Mouse (Mus musculus): Measurements from ENCODE around the gene Tdrd3. TPM values are rescaled to one million over a fixed set of nuclear protein-coding genes. Genes with fewer than 3 reads are reported as not detected.

Tdrd3 gene
- polyA plus RNA-seq, 1 experiment: 4.9 TPM

DNA sequence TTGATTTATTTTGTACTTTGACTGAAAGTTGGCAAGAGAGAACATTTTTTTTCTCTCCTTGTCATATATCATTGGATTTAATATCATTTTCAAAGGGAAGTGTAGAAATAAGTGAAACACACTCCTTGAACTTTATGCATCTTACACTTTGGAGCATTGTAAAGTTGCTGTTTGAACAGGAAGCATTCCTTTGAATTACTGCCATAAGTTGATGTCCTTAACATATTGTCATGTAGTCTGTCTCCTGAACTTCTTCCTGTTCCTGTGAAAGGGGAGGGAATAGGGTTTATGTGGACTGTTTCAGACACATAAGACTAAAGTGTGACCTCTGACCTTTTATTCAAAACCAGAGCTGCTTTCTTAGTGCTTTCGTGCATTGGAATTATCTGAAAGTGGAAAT is 55.1 kb downstream of the Tdrd3 start:
- H3K79me3 ChIP-seq (ENCODE audit: low read depth): no peaks in the 10 kb centered on the region
- TF ChIP-seq CTCF (IDR thresholded peaks at IDR 0.05; ENCODE audit: control insufficient read depth, insufficient read depth, insufficient read length) (no peak), USF1 (IDR thresholded peaks at IDR 0.05; ENCODE audit: low read depth) (no peak), FOSL1 (IDR thresholded peaks at IDR 0.05; ENCODE audit: insufficient read depth, low read length, poor library complexity, severe bottlenecking) (no peak), MYOG (IDR thresholded peaks at IDR 0.05; ENCODE audit: control insufficient read depth, extremely low read depth, insufficient read length) (no peak), MYOD1 (IDR thresholded peaks at IDR 0.05; ENCODE audit: control insufficient read depth, insufficient read length, low read depth) (no peak), MAX (IDR thresholded peaks at IDR 0.05) (no peak), CEBPB (IDR thresholded peaks at IDR 0.05; ENCODE audit: low read depth) (no peak)

DNA sequence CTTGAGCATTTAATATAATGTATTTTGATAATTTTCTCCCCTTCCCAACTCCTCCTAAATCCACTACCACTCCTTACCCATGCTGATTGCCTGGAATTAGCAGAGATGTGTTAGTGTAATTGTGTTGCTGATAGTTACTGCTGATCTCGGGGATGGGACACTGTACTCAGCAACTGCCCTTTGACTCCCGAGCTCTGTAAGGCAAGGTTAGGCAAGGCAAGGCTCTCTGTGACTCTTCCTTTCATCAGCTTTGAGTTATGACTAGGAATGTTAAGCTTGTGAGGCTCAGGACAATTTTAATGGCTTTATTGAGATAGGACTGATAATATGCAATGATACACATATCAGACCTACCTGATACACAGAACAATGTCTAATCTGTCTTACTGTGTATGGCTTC is 56.3 kb downstream of the Tdrd3 start:
- no peak overlapping the region for H3ac ChIP-seq (ENCODE audit: control insufficient read depth, insufficient read length, low read depth)
- peaks cover 22% of the 10 kb centered on the region for H3K36me3 ChIP-seq (ENCODE audit: control insufficient read depth, insufficient read depth)
- no peaks in the 10 kb centered on the region for H3K27me3 ChIP-seq (ENCODE audit: control insufficient read depth, insufficient read depth, insufficient read length)
- no peak overlapping the region for H3K4me3 ChIP-seq (ENCODE audit: insufficient read depth, poor library complexity, severe bottlenecking)
- no peaks in the 10 kb centered on the region for H3K79me2 ChIP-seq (ENCODE audit: control insufficient read depth, insufficient read depth)
- no peak for TF ChIP-seq USF1 (IDR thresholded peaks at IDR 0.05; ENCODE audit: low read depth)
- TF ChIP-seq MYOG (IDR thresholded peaks at IDR 0.05; ENCODE audit: control insufficient read depth, extremely low read depth, insufficient read length): no peak
- no peak for TF ChIP-seq CTCF (IDR thresholded peaks at IDR 0.05; ENCODE audit: control insufficient read depth, insufficient read depth, insufficient read length)
- TF ChIP-seq MYOD1 (IDR thresholded peaks at IDR 0.05; ENCODE audit: control insufficient read depth, insufficient read length, low read depth): no peak
- no peak for TF ChIP-seq CEBPB (IDR thresholded peaks at IDR 0.05; ENCODE audit: low read depth)
- TF ChIP-seq MAX (IDR thresholded peaks at IDR 0.05): no peak
- no peak for TF ChIP-seq FOSL1 (IDR thresholded peaks at IDR 0.05; ENCODE audit: insufficient read depth, low read length, poor library complexity, severe bottlenecking)
- H3K79me3 ChIP-seq (ENCODE audit: low read depth): no peaks in the 10 kb centered on the region

More for the DNA sequence above, 55.1 kb downstream of the Tdrd3 start:
- Histone ChIP-seq H3K27me3 (ENCODE audit: control insufficient read depth, insufficient read depth, insufficient read length) (no peaks in the 10 kb centered on the region), H3K79me2 (ENCODE audit: control insufficient read depth, insufficient read depth) (no peaks in the 10 kb centered on the region), H3K4me3 (ENCODE audit: insufficient read depth, poor library complexity, severe bottlenecking) (no peak overlapping the region), H3ac (ENCODE audit: control insufficient read depth, insufficient read length, low read depth) (no peak overlapping the region), H3K36me3 (ENCODE audit: control insufficient read depth, insufficient read depth) (peaks cover 16% of the 10 kb centered on the region)

DNA sequence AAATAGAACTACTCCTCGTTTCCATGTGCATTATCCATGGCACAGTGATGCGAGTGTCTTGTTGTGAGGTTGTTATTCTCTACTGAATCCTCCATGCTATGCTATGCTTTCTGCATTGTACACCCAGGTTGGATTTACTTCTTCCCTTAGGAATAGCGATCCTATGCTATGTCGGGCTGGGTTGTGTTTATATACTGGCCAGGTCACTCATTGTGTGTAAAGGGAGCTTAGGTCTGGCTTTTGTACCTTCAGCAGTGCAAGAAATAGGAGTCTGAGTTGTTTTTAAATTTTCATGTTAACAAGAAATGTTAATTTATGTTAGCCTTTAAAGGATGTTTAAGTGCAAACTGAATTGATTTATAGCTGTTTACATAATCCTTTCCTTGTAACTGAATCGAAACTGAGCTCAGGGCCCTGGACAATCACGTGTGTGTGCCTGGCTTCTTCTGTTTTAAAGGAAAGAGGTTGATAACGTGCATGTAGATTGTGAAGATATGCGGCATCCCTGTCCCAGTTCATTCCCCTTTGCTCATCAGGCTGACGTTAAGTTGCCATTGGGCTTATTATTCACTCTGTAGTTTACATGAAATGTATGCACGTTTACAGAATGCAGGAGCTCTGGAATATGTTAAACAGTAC is 59.4 kb downstream of the Tdrd3 start:
- no peaks in the 10 kb centered on the region for H3K27me3 ChIP-seq (ENCODE audit: control insufficient read depth, insufficient read depth, insufficient read length)
- TF ChIP-seq MAX (IDR thresholded peaks at IDR 0.05): no peak
- no peak overlapping the region for H3ac ChIP-seq (ENCODE audit: control insufficient read depth, insufficient read length, low read depth)
- H3K79me2 ChIP-seq (ENCODE audit: control insufficient read depth, insufficient read depth): no peaks in the 10 kb centered on the region
- no peak overlapping the region for H3K4me3 ChIP-seq (ENCODE audit: insufficient read depth, poor library complexity, severe bottlenecking)
- peaks cover 22% of the 10 kb centered on the region for H3K36me3 ChIP-seq (ENCODE audit: control insufficient read depth, insufficient read depth)
- H3K79me3 ChIP-seq (ENCODE audit: low read depth): no peaks in the 10 kb centered on the region

DNA sequence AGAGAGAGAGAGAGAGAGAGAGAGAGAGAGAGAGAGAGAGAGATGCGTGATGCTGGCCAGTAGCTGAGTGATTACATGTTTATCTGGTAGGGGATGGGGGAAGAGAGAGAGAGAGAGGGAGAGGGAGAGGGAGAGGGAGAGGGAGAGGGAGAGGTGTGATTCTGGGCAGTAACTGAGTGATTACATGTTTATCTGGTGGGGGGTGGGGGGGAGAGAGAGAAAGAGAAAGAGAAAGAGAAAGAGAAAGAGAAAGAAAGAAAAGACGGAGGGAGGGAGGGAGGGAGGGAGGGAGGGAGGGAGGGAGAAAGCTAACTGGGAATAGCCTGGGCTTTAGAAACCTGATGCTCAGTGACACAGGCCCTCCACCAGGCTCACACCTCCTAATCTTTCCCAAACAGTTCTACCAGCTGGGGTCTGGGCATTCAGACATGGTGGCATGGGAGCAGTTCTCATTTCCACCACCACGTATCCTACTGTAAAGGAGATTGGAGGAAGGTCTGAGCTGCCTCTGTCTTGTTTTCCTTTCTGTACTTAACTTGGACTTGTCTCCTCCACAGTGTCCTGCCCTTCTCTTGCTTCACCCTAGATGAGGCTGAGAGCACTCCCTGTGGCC is 62.0 kb downstream of the Tdrd3 start:
- no peak overlapping the region for H3K4me3 ChIP-seq (ENCODE audit: insufficient read depth, poor library complexity, severe bottlenecking)
- H3K27me3 ChIP-seq (ENCODE audit: control insufficient read depth, insufficient read depth, insufficient read length): no peaks in the 10 kb centered on the region
- TF ChIP-seq FOSL1 (IDR thresholded peaks at IDR 0.05; ENCODE audit: insufficient read depth, low read length, poor library complexity, severe bottlenecking) (no peak), MAX (IDR thresholded peaks at IDR 0.05) (no peak), MYOD1 (IDR thresholded peaks at IDR 0.05; ENCODE audit: control insufficient read depth, insufficient read length, low read depth) (no peak), MYOG (IDR thresholded peaks at IDR 0.05; ENCODE audit: control insufficient read depth, extremely low read depth, insufficient read length) (no peak), CTCF (IDR thresholded peaks at IDR 0.05; ENCODE audit: control insufficient read depth, insufficient read depth, insufficient read length) (no peak), CEBPB (IDR thresholded peaks at IDR 0.05; ENCODE audit: low read depth) (no peak), USF1 (IDR thresholded peaks at IDR 0.05; ENCODE audit: low read depth) (no peak)
- no peak overlapping the region for H3ac ChIP-seq (ENCODE audit: control insufficient read depth, insufficient read length, low read depth)
- no peaks in the 10 kb centered on the region for H3K79me2 ChIP-seq (ENCODE audit: control insufficient read depth, insufficient read depth)
- H3K79me3 ChIP-seq (ENCODE audit: low read depth): no peaks in the 10 kb centered on the region
- peaks cover 20% of the 10 kb centered on the region for H3K36me3 ChIP-seq (ENCODE audit: control insufficient read depth, insufficient read depth)

DNA sequence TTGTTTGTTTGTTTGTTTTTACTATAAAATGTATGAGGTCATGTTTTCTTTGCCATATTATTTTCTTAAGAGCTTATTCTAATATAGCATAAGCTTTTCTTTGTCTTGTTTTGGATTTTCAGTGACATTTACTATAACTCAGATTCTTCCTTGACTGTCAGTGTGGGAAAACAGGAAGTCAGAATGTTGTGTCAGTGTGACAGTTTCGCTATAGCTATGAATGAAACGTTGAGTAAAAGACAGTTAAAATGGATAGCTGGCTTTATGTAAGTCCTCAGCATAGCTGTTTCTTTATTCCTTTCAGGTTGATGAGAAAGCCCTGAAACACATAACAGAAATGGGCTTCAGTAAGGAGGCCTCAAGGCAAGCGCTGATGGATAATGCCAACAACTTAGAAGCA is 69.4 kb downstream of the Tdrd3 start:
- TF ChIP-seq MAX (IDR thresholded peaks at IDR 0.05): no peak
- no peak for TF ChIP-seq USF1 (IDR thresholded peaks at IDR 0.05; ENCODE audit: low read depth)
- TF ChIP-seq MYOG (IDR thresholded peaks at IDR 0.05; ENCODE audit: control insufficient read depth, extremely low read depth, insufficient read length): no peak
- no peak for TF ChIP-seq MYOD1 (IDR thresholded peaks at IDR 0.05; ENCODE audit: control insufficient read depth, insufficient read length, low read depth)
- TF ChIP-seq CTCF (IDR thresholded peaks at IDR 0.05; ENCODE audit: control insufficient read depth, insufficient read depth, insufficient read length): no peak
- no peak for TF ChIP-seq CEBPB (IDR thresholded peaks at IDR 0.05; ENCODE audit: low read depth)
- TF ChIP-seq FOSL1 (IDR thresholded peaks at IDR 0.05; ENCODE audit: insufficient read depth, low read length, poor library complexity, severe bottlenecking): no peak
- Histone ChIP-seq H3K36me3 (ENCODE audit: control insufficient read depth, insufficient read depth) (peaks cover 15% of the 10 kb centered on the region), H3K79me3 (ENCODE audit: low read depth) (no peaks in the 10 kb centered on the region), H3K27me3 (ENCODE audit: control insufficient read depth, insufficient read depth, insufficient read length) (no peaks in the 10 kb centered on the region), H3ac (ENCODE audit: control insufficient read depth, insufficient read length, low read depth) (no peak overlapping the region), H3K4me3 (ENCODE audit: insufficient read depth, poor library complexity, severe bottlenecking) (no peak overlapping the region), H3K79me2 (ENCODE audit: control insufficient read depth, insufficient read depth) (no peaks in the 10 kb centered on the region)

Data from C2C12 (cell line).